Mouse (Mus musculus) brain, adult 2 months (tissue): ENCODE data around the gene Mrpl58.

ENCODE experiments used
- DNase-seq: peaks from one replicate; pipeline ENCODE4 v3.0.0; 2011; ENCODE audit warnings: low read depth, low spot score

Mrpl58 gene

DNA sequence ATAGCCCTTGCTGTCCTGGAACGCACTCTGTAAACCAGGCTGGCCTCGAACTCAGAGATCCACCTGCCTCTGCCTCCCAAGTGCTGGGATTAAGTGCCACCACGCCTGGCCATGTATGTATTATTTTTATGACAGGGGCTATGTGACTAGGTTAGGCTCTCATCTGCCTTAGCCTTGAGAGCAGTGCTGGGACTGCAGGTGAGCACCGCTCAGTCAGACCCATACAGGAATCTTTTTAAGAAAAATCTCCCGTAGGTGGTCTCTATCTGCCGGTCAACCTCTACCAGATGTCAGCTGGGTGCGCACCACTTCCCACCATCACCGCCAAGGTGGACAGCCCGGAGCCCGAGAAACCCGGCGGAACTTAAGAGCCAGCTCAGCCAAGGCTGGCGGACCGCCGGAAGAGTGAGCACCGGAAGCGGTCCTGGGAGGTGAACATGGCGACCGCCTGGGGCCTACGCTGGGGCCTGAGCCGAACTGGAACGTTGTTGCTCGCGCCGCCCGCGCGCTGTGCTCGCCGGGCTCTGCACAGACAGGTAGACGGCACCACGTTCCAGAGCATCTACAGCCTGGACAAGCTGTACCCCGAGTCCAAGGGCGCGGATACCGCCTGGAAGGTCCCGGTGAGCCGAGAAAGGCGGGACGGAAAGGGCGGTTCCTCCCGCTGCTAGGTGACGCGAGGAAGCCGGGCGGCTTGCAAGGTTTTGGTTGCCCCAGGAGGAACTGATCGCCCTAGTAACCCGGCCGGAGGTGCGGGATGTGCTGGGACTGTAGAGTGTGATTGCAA lies at the start of gene Mrpl58:
TSS of gene Mrpl58 (plus strand) at position 415 of the 787 bp plus-strand sequence.
- peak; percentile 96 for DNase-seq

DNA sequence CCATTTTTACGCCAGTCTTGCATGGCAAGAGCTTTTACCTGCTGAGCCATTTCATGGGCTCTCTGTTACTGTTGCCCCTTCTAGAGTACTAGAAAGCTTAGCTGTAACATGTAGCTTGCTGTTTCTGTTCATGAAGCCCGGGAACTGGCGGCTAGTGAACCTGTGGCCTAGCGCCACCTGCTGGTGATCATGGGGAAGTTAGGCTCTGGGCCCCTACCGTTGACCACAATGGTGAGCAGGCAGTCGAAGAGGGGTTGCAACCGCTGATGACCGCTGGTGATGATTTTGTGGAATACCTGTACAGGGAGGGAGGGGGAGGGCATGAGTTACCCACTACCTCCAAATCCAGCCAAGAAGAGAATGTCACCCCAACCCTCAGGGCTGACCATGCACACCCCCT lies 49.4 kb upstream of the Mrpl58 start:
- DNase-seq: peak; percentile 86

- peak; percentile 94 for DNase-seq
Measured at GRCm38 (mm10) chr11:115358468-115358867, 45.1 kb upstream of the Mrpl58 start.

DNA sequence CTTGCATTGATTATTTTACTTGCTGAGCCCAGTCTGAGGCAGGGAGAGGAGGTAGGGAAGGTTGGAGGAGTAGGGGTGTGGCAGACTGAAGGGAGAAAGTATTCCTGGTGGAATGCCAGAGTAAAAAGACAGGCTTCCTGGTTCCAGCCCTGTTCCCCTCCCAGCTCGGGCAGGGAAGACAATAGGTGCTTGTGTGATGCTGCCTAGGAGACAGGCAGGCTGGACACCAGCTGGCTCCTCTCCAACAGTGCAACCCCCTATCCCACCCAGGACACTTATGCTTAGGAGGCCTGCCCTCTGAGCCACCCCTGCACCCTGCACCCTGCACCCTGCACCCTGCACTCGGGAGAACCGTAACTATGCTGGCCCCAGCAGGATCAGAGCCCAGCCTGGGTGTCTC lies 44.3 kb upstream of the Mrpl58 start:
- peak; percentile 57 for DNase-seq

DNA sequence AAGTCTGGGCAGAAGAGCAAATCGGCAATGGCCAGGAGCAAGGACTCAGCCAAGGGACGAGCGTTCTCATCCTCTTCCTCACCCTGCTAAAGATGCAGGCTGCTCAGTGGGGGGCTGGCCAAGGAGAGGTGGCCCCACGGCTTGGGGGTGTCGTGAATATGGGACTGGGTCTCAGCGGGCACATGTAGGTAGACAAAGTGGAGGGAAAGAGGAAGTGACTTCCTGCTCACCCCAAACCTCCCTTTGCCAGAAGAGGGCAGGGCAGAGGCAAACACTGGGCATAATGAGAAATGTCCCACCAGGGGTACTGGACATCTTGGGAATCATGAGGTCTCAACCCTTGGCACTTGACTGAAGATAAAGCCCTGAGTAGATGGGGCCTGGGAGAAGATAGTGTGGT lies 43.8 kb upstream of the Mrpl58 start:
- DNase-seq: no peak

DNA sequence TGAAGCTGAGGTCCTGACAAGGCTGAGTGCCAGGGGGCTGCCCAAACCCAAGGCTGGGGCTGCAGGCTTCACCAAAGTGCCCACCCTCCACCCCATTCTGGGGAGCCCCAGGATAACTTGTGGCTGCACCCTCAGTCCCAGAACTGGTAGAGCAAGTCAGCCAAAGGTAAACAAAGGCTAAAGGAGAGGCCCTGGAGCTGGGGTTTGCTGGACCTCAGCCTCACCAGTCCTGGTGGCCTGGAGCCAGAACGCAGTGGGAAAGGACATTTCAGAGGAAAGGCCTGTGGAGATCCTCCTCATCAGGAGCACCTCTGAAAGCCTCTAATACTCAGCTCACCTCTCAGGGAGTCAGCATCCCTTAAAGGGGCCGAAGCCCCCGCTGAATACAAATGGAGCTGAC lies 39.4 kb upstream of the Mrpl58 start:
- no peak for DNase-seq

- DNase-seq: no peak
Measured at GRCm38 (mm10) chr11:115366039-115366705, 37.4 kb upstream of the Mrpl58 start.

- DNase-seq: peak; percentile 95
Measured at GRCm38 (mm10) chr11:115366706-115367394, 36.7 kb upstream of the Mrpl58 start.

- peak; percentile 95 for DNase-seq
Measured at GRCm38 (mm10) chr11:115367395-115367944, 36.1 kb upstream of the Mrpl58 start, which contains the start of gene Hid1. Gene Hid1, minus strand, starts transcription at chr11:115367756.

- DNase-seq: no peak
Measured at GRCm38 (mm10) chr11:115370368-115370767, 33.2 kb upstream of the Mrpl58 start.

DNA sequence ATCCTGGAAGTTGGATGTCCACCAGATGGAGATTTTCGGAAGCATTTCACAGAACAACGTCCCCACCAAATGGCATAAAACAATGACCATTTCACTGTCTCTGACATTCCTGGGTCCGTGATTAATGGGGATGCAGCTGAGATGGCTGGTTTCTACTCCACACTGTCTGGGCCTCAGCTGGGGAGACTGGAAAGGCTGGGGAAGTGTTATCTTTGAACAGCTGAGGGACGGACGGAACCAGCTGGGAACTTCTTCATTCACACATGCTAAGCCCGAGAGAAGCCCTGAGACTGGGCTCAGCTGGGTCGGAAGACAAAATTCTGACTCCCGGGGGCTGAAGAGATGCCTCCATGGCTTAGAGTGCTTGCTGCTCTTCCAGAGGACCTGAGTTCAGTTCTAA lies 32.2 kb upstream of the Mrpl58 start:
- DNase-seq: no peak

GRCm38 (mm10) chr11:115372015-115372414 lies 31.5 kb upstream of the Mrpl58 start:
- DNase-seq: no peak

GRCm38 (mm10) chr11:115372737-115373136 lies 30.8 kb upstream of the Mrpl58 start:
- DNase-seq: no peak

GRCm38 (mm10) chr11:115373805-115374694 lies 29.5 kb upstream of the Mrpl58 start:
- peak; percentile 95 for DNase-seq

DNA sequence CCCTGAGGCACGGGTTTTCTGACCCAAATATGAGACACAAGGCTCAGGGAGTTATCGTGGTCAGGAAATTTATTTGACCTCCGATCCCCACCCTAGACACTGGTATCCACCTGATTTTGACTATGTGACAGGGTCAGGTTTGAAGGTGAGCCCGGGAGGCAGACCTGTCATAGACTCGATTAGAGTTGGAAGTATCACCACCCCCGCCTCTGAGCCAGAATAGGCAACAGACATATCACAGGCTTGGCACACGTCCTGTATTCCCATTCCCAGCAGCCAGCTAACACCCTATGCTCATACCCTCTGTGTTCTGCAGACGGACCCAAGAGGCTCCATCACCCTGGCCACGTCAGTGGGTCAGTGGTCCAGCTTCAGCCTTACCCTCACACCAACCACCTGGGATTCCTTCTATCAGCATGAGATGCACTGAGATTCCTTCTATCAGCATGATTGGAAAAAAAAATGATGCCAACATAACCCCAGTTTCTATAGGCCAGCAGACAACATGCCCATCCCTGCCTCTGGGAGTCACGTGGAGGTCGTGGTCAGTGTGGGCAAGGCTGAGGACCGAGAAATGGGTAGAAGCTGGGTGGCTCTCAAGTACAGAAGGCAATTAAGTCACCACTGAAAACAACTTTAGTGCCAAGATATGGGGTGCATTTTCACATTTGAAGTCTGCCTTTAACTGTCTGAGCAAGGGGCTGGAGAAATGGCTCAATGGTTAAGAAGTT lies 28.7 kb upstream of the Mrpl58 start:
- peak; percentile 79 for DNase-seq

GRCm38 (mm10) chr11:115376722-115377121 lies 26.8 kb upstream of the Mrpl58 start:
- DNase-seq: no peak

- DNase-seq: no peak
Measured at GRCm38 (mm10) chr11:115377254-115377653, 26.3 kb upstream of the Mrpl58 start.

GRCm38 (mm10) chr11:115377854-115378253 lies 25.7 kb upstream of the Mrpl58 start:
- DNase-seq: no peak

GRCm38 (mm10) chr11:115381276-115381675 lies 22.3 kb upstream of the Mrpl58 start:
- no peak for DNase-seq
